Mouse (Mus musculus): ENCODE measurements at regions not wholly inside any gene's neighbourhood (a gene's known extent, or its start where the extent isn't known, plus 50 kb on each side); places are given as distances from the start of the nearest gene placed in this dataset.

DNA sequence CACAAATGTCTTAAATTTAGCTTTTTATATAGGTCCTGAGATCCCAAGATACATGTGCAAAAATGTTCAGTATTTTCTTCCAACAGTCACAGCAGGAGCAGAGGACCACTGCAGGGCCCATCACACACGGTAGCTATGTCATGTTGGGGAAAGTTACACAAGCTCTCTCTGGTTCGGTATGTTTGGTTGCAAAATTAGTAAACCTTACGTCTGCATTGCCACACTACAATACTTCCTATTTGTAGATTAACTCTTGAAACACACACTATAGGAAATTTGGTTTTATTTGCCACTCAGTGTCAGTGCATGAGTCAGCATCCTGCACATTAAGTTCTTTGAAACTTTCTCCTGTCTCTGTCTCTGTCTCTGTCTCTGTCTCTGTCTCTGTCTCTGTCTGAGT, 82.0 kb downstream of the Cth start:
- DNase-seq (ENCODE audit: low read depth, low spot score) = no peak

DNA sequence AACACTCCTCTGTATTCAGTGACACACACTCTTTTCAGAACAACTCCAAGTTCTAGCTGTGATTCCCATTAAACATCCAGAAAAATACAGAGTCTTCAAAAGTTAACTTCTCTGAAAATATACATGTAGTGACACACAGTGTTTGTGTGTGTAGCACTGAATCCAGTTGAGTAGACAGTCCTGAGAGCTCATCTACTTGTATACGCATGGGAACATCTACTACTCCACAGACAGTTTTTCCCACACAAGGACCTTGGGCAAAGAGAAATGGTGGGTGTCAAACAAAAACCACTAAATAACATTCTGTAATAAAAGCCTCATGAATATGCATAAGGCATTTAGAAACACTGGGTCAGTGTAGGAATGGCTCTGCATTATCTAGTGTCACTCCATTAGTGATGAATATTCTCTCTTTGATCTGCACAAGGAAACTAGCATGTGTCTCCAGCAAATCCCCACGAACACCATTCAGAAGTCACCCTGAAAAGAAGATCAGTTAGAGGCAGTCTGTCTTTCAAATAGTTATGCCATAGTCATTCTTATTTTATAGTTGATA, 83.6 kb downstream of the Cth start:
- DNase-seq (ENCODE audit: low read depth, low spot score) = no peak

DNA sequence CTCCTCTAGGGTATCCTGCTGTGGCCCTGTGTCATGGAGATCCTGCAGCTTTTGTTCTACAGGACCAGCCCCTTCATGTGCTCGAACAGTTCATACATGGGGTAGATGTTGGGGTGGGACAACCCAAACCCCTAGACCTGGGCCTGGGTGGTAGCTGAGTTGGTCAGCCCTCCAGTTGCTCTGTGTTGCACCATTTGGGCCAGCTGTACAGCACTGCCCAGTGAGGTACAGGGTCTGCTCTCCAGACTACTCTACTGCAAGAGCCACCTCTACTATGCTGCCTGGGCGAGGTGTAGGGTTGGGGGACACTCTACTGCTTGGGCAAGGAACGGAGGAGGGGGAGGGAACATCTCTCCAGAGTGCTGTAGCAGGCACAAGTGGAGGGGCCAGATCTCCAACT, 120.6 kb downstream of the Cth start:
- DNase-seq (ENCODE audit: low read depth, low spot score) = no peak

DNA sequence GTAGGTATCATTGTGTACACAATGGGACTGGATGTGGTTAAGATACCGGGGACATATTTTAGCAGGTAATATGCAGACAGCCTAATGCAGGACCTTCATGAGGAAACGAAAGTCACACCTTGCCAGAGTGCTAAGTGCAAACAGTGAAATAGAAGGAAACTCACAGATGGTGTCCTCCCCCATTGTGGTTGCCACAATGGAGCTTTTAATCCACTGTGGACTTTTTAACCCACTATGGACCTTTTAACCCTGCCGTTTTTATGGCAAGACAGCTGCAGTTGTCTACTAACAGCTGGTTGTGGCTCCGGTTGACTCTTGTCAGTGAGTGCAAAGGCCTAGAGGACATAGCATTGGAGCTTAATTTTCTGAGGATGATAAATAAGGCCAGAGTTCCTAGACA, 121.5 kb downstream of the Cth start:
- no peak for DNase-seq (ENCODE audit: low read depth, low spot score)

DNA sequence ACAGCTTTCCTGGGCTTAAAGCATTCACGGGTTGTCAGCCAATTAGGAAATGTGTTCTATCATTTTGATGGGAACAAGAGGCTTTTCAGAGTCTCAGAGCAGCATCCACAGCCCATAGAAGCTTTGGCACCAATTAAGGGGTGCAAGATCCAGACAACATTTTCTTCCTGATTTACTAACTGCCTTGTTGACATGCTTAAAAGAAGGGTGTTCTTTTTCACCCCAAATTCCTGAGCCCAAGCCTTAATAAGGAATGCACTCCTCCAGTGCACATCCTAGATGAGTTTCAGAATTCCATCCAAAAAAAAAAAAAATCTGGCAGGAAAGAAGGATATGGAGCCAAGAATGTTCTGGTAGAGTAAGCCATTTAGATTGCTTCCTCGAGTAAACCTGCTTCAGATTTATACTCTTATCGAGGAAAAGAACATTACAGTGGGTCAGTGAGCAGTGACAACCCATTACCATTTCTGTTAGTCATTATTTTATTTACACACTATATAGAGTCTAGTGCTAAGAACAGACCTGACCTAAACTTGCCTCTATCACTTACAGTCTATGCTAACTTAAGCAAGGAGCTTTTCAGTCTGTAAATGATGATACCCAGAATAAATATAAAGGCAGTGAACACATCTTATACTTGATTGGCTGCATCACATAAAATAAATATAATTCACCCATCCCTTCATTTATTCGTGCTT, 137.2 kb downstream of the Cth start:
- no peak for DNase-seq (ENCODE audit: low read depth, low spot score)

DNA sequence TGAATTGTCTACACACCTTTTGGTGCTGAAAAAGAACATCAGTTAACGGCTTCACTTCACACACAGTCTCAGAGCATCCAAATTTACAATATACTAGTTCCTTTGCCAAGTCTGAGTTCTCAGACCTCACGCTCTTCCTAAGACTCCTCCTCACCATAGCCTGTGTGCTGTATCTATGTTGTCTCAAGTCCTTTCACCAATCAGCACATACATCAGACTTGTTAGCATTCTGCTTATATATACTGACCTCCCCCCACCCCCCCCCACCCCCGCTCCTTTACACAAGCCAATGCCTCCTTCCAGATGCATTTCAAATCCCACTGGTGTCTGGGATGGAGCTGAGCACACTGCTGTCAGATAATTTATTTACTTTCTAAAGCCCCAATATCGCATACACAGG, 143.8 kb downstream of the Cth start:
- no peak for DNase-seq (ENCODE audit: low read depth, low spot score)

DNA sequence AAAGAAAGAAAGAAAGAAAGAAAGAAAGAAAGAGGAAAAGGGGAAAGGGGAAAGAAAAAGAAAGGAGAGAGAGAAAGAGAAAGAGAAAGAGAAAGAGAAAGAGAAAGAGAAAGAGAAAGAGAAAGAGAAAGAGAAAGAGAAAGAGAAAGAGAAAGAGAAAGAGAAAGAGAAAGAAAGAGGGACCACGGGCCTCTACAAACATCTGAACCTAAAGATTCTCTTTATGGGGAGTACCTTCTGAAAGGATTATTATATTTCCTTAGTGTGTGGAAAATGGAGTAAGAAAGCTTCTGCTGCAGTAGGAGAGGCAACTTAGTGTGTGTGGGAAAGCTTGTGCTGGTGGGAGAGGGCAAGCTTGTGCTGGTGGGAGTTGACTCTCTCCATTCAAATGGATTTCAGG, 147.1 kb downstream of the Cth start:
- no peak for DNase-seq (ENCODE audit: low read depth, low spot score)

DNA sequence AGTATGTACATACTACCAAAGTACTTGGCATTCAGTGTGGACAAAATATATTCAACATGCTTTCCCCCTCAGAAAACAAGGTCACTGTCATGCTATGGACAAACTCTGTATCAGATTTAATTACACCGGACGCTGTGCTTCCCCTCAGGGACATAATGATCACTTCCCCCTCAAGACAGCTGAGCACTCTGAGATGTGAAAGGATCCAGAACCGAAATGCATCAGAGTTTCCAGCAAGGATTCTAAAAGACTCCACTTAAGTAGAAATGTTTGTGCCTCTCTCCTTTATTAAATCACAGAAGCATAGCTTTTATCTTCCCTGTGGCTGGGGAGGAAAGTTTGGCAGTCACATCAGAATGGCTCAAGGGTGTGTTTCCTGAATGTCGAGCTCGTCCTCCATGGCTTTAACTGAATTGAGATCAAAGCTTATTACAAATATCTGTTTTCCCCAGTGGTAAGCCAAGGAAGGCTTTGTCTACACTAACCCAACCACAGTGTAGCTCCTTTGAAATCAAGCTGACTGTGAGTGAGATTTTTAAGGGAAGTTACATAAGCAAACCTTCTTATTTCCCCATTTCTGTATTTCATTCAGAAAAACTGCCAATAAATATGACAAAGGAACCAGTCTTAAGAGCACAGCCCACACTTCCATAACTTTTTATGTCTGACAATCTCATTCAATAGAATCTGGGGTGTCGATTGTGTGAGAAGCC, 161.2 kb downstream of the Cth start:
- no peak for DNase-seq (ENCODE audit: low read depth, low spot score)

DNA sequence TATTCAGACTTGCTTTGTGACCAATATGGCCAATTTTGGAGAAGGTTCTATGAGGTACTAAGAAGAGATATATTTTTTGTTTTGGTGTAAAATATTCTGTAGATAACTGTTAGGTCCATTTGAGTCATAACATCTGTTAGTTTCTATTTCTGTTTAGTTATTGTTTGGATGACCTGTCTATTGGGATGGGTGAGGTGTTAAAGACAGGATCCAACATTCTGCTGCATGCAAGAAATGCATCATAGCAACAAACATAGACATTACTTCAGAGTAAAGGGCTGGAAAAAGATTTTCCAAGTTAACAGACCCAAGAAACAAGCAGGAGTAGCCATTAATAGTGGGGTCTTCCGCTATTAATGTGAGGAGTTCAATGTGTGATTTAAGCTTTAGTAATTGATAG, 165.0 kb downstream of the Cth start:
- DNase-seq (ENCODE audit: low read depth, low spot score) = no peak

DNA sequence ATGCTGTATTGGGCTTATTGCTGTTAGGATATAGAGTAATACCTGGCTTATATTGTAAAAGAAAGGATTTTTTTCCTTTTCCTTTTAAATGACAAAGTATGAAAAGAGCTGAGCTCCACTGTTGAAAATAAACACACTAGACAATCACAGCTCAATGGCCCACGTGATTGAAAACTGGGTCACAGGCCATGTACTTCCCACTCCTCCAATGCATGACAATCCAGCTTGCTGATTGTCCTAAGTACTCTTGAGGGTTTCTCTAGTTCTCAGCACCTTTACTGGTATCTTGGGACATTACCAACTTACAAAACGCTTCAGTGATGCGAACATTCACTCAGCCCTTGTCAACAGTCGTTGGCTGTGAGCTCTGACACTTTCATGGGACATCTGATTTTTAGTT, 170.1 kb downstream of the Cth start:
- no peak for DNase-seq (ENCODE audit: low read depth, low spot score)

DNA sequence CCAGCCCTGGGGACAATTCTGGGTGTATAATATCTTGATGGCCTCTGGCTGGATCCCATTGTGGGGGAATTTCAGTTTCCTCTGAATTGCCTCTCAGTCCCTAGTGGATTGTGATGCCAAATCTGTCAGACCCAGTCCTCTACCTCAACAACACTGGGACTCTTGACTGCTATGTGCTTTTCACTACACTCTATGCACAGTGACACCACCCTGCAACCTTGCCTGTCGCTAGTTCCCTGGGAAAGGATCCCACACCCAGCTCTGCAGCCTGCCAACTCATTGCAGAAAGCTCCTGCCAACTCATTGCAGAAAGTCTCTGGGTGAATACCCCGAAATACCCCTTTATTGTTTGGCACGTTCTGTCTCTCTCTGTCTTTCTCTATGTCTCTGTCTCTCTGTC, 174.6 kb downstream of the Cth start:
- no peak for DNase-seq (ENCODE audit: low read depth, low spot score)

DNA sequence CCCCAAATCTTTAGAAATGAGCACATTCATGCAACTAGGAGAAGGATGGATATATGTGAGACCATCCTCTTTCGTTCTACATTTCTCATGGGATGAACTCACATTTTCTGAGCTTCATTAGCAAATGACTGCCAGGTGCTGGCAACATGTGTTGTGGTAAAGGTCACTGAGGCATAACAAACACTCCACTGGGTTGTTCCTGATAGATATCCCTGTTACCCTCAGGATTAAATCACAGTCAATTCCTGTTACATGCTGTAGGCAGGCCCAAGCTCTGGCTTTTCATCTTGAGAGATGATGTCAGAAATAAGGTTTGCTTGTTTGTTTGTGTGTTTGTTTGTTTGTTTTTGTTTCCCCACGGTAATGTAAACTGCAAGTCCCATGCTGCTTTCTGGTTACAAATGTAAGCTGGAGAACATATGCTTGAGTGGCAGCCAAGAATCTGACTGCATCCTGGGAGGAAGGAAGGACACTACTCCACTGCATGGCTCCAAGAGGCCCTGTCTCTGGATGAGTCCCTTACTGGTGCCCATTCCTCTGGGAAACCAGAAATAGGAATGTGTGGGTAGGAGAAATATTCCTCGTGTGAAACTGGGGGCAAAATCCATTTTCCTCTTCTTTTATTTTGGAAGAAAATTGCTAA, 176.4 kb downstream of the Cth start:
- no peak for DNase-seq (ENCODE audit: low read depth, low spot score)

DNA sequence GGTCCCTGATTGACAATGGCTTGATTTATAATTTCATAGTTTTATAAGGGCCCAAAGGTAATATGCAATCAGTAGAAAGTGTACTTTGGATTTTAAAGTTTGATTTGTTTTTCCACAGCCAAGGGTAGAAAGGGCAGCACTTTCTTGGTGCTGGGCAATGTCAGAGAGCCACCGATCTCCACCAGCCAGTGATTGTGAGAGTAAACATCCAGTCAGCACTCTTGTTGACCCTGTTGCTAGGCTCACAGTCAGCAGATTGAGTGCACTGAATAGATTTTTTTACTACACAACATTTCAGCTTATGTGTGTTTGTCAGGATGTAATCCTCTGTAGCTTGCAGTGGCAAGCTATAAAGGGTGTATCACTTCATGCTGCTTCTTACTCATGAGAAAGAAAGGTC, 176.3 kb downstream of the Ptger3 start:
- no peak for DNase-seq (ENCODE audit: low read depth, low spot score)

DNA sequence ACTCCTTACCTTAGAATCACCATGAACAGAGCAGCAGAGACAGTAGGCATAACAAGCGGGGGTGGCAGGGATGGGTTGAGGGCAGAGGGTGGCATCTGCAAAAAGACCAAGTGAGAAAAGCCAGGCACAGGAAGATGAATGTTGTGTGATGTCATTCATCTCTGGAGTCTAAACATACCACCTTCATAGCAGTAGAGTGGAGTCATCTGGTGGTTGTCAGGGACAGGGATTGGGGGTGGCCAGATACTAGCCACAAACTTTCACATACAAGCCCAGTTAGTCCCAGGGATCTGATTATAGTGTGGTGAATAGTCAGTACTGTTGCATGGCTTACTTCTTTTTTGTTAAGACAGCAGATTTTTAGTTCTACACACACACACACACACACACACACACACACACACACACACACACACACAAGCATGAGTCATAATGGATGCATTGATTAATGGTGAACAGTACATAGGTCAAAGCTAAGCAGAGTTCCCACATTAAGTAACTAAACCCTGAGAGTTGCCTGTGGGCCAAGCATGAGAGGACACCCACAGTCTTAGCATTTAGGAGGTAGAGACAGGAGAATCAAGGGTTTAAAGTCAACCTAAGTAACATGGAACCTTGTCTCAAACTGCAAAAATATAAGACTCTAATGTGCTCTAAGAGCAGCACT, 173.1 kb downstream of the Ptger3 start:
- no peak for DNase-seq (ENCODE audit: low read depth, low spot score)

DNA sequence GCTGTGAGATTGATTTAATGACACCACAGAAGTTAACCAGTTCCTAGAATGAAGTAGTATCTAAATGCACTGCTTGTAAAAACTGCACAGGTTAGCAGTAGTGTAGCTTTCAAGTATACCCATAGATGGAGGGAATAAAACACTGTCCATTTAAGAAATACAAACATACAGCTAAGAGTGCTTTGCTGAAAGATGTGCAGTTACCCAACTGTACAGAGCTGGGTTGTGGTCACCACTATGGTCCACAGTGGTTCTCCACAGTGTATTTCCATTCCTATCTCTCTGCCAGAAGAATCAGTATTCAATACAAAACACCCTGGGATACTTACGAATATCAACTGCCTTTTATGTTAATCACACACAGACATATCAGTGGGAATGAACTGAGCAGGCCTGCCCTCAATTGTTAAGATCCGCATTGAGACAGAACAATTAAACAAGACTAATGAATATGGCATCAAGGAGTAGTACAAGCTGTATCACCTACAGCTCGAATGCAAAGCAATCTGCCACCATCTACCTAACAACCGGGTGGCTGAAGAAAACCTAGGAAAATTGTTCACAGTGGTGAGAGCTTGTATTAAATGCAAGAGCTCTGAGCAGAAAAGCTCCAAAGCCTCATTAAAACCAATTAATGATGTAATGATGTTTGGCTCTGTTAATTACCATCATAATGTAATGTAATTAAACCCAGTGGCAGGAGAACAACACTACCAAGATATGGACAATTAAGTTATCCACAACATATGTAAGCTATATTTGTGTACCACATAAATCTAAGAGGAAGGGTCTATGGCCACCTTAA, 165.6 kb downstream of the Ptger3 start:
- DNase-seq (ENCODE audit: low read depth, low spot score) = no peak

DNA sequence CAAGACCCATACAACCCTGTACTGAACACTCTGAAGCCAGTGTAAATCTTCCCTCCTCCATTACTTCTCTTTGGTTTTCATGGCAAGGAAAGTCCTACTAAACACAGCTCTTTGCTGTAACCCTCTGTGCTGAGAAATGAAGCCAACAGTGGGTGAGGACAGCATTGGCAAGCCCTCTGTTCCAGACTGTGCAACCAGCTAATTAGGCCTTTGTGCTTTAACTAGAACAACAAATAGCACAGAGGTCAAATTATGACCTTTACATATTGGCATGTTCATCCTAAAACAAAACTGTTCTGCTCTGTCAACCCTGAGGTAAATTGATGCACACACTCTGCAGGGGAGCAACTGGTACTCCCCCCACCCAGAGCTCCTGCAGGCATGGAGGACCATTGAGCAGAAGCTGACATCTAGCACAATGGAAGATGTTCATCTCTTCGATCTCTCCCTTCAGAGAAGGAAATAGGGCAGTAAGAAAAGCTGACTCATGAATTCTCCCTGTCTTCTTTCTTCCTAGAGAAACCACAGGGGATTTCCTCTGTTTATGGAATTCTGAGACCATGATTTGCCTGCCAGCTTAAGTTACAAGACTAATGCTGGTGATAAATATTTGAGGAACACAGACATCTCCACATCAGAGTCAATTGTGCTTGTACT, 163.1 kb downstream of the Ptger3 start:
- no peak for DNase-seq (ENCODE audit: low read depth, low spot score)

DNA sequence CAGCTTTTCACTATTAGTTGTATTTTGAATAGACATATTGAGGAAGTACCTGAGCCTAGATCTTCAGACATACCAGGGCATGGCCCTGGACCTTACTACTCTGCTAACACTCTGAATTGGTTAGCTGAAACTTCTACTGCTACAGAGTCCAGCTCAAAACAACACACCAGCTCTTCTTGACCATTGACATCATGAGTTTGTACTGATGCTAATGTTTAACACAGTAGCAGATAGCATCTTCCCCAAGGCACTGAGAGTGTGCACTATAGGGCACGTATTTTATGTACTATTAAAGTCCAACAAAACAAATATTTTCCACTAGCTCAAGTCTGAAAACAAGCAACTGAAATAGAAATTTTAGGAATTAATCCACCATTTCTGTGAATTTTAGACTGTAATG, 157.8 kb downstream of the Ptger3 start:
- DNase-seq (ENCODE audit: low read depth, low spot score) = no peak

DNA sequence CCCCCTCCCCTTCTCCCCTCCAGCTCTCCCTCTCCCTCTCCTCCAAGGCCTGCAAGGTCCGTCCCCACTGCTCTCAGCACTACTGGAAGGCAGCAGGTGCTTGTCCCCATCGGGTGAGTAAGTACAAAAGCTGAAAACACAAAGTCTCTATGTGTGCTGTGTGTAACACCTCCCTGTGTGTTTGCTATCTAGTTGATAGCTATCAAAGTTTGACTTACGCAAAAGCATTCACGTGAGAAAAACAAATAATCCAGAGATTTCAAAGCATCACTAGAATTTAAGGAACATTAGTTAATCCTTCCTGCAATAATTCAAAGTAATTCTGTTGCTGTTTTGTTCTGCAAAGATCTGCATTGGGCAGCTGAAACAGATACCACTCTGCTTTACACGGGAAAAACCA, 156.5 kb downstream of the Ptger3 start:
- DNase-seq (ENCODE audit: low read depth, low spot score) = no peak

DNA sequence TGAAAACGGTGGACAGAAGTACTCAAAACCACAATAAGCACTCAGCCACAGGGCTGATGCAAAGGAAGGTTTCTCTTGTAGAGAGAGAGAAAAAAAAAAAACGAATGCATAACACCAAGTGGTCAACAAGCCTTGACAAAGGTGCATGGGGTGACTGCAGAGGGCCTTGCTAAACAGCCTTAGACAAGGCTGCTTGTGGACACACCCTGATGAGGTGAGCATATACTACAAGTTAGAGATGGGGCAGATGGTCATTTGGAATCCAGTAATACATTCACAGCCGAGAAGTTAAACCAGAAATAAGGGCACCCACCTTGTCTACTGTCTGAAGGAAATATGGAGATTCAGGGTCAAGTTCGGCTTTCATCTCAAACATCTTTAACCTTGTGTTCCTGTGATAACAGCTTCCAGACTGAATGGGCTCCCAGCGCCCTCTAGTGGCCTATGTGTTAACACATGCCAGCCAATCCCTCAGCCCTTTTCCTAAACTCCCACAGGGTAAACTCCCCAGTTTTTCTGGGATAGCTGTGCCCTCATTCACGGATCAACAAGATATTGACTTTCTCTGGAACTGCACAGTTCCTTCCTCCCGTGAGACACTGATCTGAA, 150.7 kb downstream of the Ptger3 start:
- DNase-seq (ENCODE audit: low read depth, low spot score) = peak; percentile 28

DNA sequence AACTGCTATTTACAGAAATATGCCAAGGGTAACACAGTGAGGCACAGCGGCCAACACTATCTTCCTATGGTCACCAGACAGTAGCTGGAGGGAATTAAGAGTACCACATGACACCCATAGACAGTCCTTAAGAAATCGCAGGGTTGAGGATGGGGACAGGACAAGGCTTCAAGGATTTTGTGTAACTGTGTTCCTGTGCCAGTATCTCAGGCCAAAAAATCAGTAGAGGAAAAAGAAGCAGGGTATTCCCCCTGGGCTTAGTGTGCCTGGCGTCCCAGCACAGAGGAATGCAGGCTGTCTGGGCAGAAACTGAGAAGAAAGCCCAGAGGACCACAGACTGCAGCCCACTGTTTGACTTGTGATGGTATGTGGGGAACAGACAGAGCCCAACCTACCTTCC, 147.3 kb downstream of the Ptger3 start:
- DNase-seq (ENCODE audit: low read depth, low spot score) = no peak
